Mouse (Mus musculus) liver, adult (tissue): ENCODE measurements at regions not wholly inside any gene's neighbourhood (a gene's known extent, or its start where the extent isn't known, plus 50 kb on each side); places are given as distances from the start of the nearest gene placed in this dataset.

Experiments used
- GATA4 ChIP-seq: IDR thresholded peaks from 2 replicates; pipeline ENCODE4 v1.6.1; 2014; ENCODE audit warnings: mild to moderate bottlenecking, low read length; ENCODE audit not compliant: insufficient replicate concordance

DNA sequence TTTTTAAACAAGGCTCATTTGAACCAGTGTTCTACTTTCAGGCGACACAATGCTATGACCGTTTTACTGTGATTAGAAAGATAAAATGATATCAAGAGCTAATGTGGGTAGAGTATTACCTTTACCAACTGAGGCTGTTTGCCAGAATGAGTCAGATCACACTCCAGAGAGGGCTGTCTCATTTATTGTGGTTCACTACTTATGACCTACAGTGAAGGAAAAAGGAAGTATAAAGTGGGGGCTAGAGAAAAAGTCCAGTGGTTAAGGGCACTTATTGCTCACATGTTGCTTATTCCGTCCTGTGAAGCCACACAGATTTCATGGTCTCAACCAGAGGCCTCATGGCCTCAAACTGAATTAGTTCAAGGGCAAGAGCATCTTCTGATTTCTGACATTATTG, 530.2 kb downstream of the Lmo4 start:
- no peak for TF ChIP-seq GATA4

DNA sequence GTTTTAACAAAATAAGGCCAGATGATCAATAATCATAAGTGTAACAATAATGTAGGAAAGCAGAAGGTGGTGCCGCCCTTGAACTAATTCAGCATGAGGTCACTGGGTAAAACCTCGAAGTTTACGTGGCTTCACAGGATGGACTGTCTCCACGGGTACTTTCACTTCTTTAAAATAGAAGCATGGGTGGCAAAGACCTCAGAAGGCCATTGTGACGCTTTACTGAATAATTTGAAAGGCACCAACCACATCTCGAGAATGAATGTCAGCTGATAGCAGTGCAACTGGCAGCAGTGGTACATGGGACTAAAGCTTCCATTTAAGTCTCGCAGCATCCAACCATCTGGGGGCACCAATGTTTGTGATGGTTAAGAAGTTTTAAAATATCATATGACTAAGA, 530.6 kb downstream of the Lmo4 start:
- TF ChIP-seq GATA4 = no peak

DNA sequence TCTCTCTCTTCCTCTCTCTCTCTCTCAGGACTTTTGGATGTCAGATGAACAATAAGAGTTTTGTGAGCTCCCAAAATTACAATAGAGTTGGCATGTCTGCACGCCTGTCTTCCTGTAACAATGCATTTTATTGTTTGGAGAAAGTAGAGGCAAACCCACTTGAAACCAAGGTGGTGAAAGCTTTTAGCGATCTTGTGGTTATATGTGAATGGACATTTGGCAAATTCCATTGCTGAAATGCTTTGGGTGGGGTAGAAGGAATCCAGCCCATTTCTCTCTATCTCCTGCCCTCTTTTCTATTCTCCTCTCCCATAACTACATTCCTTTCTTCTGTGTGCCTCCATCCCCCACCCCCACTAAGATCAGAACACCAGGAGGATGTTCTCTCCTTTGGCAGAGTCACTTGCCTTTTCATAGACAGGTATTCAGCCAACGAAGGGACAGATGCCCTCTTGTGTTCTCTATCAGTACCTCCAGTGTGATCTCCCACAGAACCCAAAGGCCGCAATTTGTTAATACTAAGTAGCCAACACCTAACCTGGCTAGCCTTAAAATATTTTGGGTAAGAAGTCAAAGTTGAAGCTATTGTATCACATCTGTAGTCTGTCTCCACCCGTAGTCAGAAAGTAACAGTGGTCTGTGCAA, 542.9 kb downstream of the Lmo4 start:
- no peak for TF ChIP-seq GATA4

DNA sequence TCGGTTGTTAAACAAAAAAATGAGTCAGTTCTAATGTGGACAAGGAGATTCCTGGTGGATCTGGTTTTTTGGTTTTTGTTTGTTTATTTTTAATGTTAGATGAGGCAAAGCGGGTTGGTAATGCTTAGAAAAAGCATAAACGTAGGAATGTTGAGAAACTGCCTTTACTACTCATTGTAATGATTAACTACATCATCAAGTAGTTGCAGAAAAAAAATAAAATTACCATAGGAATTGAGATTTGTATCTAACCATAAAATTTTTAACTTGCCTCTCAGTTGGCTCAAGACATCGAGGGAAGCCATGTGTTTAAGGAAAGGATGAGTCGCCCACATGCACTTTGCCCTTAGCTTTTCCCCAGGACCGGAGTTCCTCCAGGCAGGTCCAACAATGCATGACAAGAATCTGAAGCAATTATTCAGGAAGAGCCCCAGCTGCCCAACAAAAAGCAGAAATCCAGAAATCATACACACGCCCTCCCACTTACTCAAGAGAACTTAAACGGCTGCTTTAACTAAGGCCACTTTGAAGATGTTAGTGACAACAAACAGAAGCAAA, 545.5 kb downstream of the Lmo4 start:
- no peak for TF ChIP-seq GATA4

DNA sequence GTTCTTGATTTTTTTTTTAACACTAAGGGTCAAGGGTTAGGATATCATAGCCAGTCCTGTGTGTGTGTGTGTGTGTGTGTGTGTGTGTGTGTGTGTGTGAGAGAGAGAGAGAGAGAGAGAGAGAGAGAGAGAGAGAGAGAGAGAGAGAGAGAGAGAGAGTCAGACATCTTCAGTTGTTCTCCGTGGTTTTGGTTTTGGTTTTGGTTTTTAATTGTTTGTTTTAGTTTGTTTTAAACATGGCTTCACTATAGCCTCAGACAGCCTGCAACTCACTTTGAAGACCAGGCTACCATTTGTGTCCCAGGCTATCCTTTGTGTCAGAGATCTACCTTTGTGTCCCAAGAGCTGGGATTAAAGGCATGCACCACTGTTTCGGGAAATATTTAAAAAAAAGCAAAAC, 557.8 kb downstream of the Lmo4 start:
- no peak for TF ChIP-seq GATA4

DNA sequence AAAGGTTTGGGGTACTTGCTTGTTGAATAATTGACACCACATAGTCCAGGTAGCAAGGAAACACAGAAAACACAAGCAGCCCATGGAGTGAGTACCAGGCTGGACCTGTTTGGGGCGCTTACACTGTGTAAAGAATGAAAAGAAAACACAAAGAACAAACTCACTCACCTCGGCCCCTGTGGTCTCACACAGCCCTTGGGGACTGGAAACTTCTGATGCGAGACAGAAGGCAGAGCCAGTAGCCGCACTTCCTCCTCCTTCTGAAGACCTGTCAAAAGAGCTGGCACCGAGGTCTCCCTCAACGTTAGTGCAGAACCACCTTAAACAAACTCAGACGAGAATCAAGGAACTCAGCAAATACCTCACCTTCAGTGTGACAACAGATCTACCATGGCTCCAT, 558.2 kb downstream of the Lmo4 start:
- TF ChIP-seq GATA4 = no peak

DNA sequence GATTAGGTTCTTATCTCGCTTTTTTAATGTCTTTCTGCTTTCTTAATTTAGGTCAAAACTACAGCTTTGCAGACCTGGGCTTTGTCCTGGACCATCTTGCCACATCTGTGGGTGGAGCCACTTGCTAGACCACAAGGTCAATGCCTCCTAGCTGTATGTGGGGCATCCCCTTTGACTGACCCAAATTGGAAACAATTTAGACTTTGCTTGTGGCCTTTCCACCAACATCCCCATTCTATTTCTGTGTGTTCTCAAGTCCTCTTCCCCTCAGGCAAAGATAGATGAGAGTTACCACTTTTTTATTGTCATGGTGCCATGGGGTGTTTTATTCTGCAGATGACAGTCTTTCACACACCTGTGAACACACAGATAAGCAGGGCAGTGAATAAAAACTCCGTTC, 572.0 kb downstream of the Lmo4 start:
- no peak for TF ChIP-seq GATA4

DNA sequence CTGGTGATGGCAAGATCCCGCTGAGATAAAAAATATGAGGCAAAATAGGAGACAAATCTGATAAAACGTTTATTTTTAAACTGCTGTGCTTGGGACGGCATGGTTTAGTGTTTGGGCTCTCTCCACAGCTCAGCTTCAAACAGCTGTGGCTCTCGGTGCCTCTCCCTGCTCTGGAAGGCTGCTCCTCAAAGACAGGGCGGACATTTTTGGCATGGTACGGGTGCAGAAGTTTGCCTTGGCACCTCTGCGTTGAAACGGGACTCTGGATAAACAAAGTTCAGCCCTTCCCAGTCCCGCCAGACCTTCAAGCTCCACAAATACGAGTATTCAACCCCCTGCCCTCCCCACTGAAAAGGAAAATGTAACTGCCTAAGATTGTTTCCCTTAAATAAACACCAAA, 573.8 kb downstream of the Lmo4 start:
- TF ChIP-seq GATA4 = no peak

DNA sequence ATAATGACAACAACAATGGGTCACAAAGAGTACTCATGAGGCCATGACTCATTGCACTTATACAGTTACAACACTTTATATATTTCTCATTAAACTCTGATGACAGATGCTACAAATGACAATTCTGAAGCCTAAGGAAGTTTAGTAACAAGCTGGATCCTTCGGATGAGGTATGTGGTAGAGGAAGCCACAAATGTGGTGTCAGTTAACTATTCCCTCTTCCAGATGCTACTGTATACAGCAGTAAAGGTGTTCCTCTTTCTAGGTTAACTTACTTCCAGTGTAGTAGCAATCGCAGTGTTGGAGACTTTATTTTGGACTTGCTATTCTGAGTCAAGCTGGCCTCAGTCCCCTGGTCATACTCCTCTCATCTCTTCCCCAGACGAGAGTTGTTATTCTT, 580.1 kb downstream of the Lmo4 start:
- TF ChIP-seq GATA4 = no peak

DNA sequence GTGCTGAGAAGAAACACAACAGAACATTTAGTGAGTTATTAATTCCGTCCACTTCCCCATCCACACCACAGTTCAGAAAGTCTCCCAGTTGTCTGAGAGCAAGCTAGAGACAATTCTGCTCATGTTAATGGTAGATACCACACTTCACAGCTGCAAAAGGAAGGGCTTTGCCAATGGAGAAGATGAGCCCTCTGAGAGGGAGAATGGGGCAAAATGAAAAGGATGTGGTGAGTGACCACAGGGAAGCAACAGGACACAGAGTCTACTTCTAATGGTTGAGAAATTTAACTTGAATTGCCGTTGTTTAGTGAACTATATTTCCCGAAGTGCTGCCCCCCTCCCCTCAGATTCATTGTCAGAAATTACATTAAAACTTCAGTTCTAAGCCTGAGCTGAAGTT, 582.7 kb downstream of the Lmo4 start:
- no peak for TF ChIP-seq GATA4

DNA sequence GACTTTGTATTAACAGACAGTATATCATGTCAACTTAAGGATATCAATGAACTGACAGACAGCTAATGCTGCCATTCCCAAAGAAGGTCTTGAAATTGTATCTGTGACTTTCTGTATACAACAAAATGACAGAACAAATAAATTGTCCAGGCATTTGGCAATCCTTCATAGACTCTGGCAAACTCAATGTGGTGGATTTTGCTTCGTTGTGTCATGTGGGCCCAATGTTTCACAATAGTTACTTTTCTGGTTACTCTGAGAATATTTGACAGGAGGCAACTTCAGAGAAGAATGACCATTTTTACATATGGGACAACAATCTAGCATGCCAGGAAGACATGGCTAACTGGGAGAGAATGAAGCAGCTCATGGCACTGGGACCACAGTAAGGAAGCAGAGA, 585.9 kb downstream of the Lmo4 start:
- no peak for TF ChIP-seq GATA4

DNA sequence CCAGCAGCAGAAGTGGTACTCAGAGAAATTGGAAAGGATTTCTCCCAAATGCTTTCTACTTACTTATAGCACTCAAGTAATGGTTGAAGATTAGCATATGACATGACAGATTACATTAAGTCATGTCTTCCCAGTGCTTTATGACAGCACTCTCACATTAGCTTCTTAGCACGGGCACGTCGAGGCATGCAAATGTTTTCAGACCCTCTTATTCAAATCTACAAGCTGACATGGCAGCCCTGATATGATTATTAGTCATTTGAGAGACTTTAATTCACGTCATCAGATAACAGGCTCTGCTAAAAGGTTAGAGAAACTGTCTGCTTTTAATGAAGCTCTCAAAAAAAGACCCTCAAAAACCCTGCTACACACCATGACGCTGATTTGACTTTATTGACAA, 590.1 kb downstream of the Lmo4 start:
- TF ChIP-seq GATA4 = no peak

DNA sequence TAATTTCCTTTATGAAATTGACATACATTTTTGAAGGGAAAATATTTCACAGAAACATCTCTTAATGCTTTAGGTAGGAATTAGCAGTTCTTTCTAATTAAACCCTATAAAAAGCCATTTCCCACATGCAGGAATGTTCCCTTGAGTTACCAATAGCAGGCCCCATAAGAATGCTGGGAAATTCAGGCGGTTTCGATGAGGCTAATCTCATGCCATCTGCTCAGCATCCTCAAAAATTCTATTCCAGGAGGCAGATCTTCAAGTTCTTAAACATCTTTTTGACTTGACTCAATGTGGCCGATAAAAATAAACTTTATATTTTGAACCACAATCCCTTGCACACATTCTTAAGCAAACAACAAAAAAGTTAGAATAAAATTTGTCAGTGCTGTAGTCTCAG, 591.0 kb downstream of the Lmo4 start:
- no peak for TF ChIP-seq GATA4

DNA sequence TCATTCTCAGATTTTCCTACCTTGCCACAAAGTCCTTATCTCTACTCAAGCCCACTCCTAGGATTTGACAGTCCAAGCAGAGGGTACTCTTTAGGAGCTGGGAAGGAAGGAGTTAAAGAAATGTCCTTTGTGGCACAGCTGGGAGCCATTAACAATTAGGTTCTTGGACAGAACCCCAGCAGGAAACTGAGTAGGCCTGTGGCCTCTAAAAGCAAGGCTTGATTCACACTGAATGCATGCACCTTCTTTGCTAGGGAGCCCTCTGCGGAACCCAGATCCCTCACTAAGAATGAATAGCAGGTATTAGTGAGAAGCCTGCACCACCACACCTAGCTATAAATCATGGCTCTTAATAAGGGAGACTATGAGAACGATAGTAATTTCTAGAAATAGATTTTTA, 595.3 kb downstream of the Lmo4 start:
- TF ChIP-seq GATA4 = no peak

DNA sequence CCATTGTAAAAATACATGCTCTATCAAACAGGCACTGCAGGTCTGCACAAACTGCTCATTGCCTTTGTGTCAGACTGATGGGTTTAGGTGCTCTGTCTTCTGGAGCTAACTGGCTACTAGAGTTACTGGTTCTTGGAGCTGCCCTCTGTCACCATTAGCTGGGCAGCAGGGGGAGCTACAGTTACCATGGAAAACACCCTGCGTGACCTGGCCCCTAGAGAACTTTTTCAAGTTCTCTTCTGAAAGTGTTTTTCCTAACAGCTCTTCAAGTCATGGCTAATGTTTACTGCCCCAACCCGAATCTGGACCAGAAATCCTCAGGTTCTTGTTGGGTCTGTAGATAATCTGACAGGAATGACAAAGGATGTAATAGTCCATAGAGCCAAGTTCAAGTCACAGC, 605.9 kb downstream of the Lmo4 start:
- TF ChIP-seq GATA4 = no peak

DNA sequence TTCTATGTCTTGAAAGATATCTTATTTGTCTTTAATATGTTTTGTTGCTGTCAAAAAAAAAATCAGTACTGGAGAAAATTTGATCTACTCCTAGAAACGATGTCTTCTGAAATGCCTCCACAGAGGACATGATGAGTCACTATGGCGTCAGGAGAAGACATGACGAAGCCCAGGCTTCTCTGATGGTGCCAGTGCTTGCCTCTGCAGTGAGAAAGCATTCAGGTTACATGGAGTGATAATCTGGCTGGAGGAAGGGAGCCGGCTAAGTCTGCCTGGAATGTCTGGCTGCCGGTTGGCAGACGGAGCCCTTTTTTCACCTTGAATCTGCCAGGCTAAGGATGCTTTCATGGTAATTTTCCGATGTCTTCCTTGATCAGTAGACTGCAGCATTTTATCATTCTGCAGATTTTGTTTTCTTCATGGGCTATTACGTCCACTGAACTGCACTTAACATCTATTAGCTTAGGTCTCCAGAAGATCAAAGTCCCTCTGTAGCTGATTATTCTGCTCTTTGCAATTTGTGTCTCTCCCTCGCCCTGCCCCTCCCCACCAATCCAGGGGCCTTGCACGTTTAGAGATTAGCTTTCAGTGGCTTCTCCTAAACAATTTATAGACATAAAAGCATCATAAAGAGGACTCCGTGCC, 607.9 kb downstream of the Lmo4 start:
- no peak for TF ChIP-seq GATA4

DNA sequence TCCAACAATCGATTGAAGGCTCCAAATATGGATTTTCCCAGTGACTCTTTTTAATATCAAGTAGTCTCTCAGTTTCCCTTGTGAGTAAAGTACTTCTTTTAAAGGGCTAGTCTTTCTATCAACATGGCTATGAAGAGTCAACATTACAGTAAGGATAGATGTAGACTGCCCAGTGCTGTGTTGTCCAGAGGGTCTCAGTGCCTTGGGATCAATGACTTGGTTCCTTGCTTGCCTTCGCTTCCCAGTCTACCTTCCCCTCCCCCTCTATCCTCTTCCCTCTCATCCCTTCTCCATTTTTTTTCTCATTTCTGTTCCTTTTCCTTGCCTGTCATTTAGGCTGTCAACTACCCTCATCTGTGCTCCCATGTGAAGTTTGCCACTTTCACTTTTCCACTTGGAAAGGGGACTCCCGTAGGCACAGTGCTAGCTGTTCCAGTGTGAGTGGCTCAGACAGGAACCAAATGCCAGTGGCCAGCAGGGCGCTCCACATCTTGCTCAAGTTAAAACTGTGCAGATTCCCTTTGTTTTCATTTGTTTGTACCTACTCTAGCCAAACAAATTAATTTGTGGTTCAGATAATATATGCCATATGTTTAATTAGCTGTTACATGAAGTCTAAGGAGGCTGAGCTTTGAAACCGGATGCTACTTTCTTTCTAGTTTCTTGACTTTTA, 608.9 kb downstream of the Lmo4 start:
- TF ChIP-seq GATA4 = no peak

DNA sequence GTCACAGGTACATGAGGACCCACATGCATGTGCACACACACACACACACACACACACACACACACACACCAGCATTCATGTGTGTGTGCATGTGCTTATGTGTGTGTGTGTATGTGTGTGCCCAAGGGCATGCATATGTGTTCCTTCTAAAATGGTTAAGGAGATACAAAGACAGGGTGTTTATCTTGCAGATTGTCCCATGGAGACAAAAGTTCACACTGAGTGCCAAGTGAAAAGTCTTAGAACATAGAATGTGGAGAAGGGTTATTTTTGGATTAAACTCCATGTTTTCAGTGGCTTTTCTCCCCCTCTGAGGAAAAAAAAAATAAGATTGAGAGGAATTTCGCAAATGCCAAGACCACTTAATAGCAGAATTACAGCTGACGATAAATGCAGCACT, 609.9 kb downstream of the Lmo4 start:
- TF ChIP-seq GATA4 = no peak
